Mouse (Mus musculus) small intestine, adult 2 months (tissue): ENCODE results near the gene Nudcd2.

ENCODE experiments used
- CTCF ChIP-seq: fragments of 200-500 bp; IDR thresholded peaks from 2 replicates; pipeline ENCODE4 v1.5.1; 2012; ENCODE audit warnings: low read depth, mild to moderate bottlenecking, control low read depth, inconsistent platforms, low read length, moderate library complexity, mixed read lengths; ENCODE audit not compliant: insufficient replicate concordance, insufficient read length; ENCODE audit errors: extremely low read depth
- POLR2A ChIP-seq: fragments of 200-500 bp; IDR thresholded peaks from 2 replicates; pipeline ENCODE4 v1.6.1; 2012; ENCODE audit warnings: low read depth, mild to moderate bottlenecking, control low read depth, inconsistent platforms, low read length, moderate library complexity

DNA sequence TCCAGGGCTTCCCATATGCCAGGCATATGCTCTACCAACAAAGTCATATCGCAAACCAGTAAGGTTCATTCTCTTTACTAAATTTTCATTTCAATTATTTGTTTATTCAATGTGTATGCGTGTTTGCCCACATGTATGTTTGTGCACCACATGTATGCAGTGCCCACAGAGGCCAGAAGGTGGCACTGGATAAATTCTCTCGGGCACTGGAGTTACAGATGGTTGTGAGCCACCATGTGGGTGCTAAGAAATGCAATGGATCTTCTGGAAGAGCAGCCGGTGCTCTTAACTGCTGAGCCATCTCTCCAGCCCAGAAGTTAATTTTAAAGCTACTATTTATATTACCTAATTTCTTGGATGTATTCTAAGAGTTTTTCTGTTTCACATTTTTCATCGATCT lies 17.9 kb upstream of the Nudcd2 start:
- TF ChIP-seq POLR2A: no peak
- no peak for TF ChIP-seq CTCF
